Mouse (Mus musculus) B cell, adult 62 days (primary cell): Measurements from ENCODE around the gene Tgfbi. TPM values are rescaled to one million over a fixed set of nuclear protein-coding genes. Genes with fewer than 3 reads are reported as not detected.

Source experiments
- total RNA-seq: library from RNA; stranded (reverse); gene quantifications from 4 replicates; pipeline ENCODE4 v1.2.4, GENCODE M21; 2023

Gene Tgfbi
- 4.0 to 4.2 TPM (median 4.1 TPM) in 4 replicates for total RNA-seq

GRCm38 (mm10) chr13:56609103-56609856 lies at the start of gene Tgfbi:
Tgfbi (plus strand) TSS chr13:56609523.

Other genes starting within 250 kb of the Tgfbi start
- not detected in 4 replicates for gene Gm3045, start 182.9 kb upstream of the Tgfbi start, total RNA-seq
- gene Slc25a48, start 171.2 kb upstream of the Tgfbi start, total RNA-seq, result not detected in 4 replicates
- not detected in 4 replicates for gene Il9, start 127.3 kb upstream of the Tgfbi start, total RNA-seq
- 1.3 to 2.6 TPM (median 1.9 TPM) in 4 replicates for gene Fbxl21, start 87.1 kb upstream of the Tgfbi start, total RNA-seq
- gene Lect2, start 61.0 kb upstream of the Tgfbi start, total RNA-seq, result not detected in 4 replicates
- gene Smad5, start 93.5 kb downstream of the Tgfbi start, total RNA-seq, result 42.9 to 48.5 TPM (median 46.4 TPM) in 4 replicates
- not detected in 4 replicates for gene Gm45623, start 144.3 kb downstream of the Tgfbi start, total RNA-seq